Mouse (Mus musculus) myocyte (in vitro differentiated cells): ENCODE data around the gene Zmynd12.

Experiments used
- CEBPB ChIP-seq: IDR thresholded peaks from 2 replicates; pipeline ENCODE4 v1.6.1; 2011; ENCODE audit warnings: mild to moderate bottlenecking, moderate library complexity; ENCODE audit not compliant: poor library complexity, insufficient read depth, severe bottlenecking
- E2F4 ChIP-seq: IDR thresholded peaks from one replicate; pipeline ENCODE4 v1.6.1; 2011; ENCODE audit warnings: mild to moderate bottlenecking, control low read depth, moderate library complexity; ENCODE audit not compliant: insufficient read depth
- MAX ChIP-seq: IDR thresholded peaks from one replicate; pipeline ENCODE4 v1.6.1; 2011; ENCODE audit warnings: low read depth, mild to moderate bottlenecking, control low read depth
- MYOD1 ChIP-seq, 3 experiments: IDR thresholded peaks; one replicate each; pipeline ENCODE4 v1.6.1; 2011; ENCODE audit warnings: control low read depth in 2 of 3, low read depth in 2 of 3, mild to moderate bottlenecking in 2 of 3, moderate library complexity in 1 of 3; ENCODE audit not compliant: insufficient read length in 2 of 3, control insufficient read depth in 1 of 3
- MYOG ChIP-seq, 3 experiments: IDR thresholded peaks; one replicate each; pipeline ENCODE4 v1.6.1; 2011; ENCODE audit warnings: control low read depth in 2 of 3, low read depth in 2 of 3, mild to moderate bottlenecking in 2 of 3; ENCODE audit not compliant: insufficient read length in 2 of 3, control insufficient read depth in 1 of 3, insufficient read depth in 1 of 3
- POLR2A ChIP-seq: IDR thresholded peaks from one replicate; pipeline ENCODE4 v1.6.1; 2011; ENCODE audit warnings: low read depth, mild to moderate bottlenecking, control low read depth, moderate library complexity; ENCODE audit not compliant: insufficient read length
- POLR2AphosphoS2 ChIP-seq: IDR thresholded peaks from one replicate; pipeline ENCODE4 v1.6.1; 2011; ENCODE audit warnings: low read depth, control low read depth; ENCODE audit not compliant: insufficient read length
- REST ChIP-seq: IDR thresholded peaks from one replicate; pipeline ENCODE4 v1.6.1; 2011; ENCODE audit warnings: mild to moderate bottlenecking, control low read depth, moderate library complexity; ENCODE audit not compliant: insufficient read depth, insufficient read length
- SRF ChIP-seq: IDR thresholded peaks from one replicate; pipeline ENCODE4 v1.6.1; 2011; ENCODE audit warnings: low read depth; ENCODE audit not compliant: control insufficient read depth, insufficient read length
- TCF12 ChIP-seq: IDR thresholded peaks from one replicate; pipeline ENCODE4 v1.6.1; 2011; ENCODE audit warnings: mild to moderate bottlenecking, control low read depth; ENCODE audit not compliant: poor library complexity, insufficient read depth, severe bottlenecking
- TCF3 ChIP-seq: IDR thresholded peaks from one replicate; pipeline ENCODE4 v1.6.1; 2011; ENCODE audit warnings: low read depth, control low read depth; ENCODE audit not compliant: insufficient read length
- USF1 ChIP-seq: IDR thresholded peaks from one replicate; pipeline ENCODE4 v1.6.1; 2011; ENCODE audit warnings: low read depth, mild to moderate bottlenecking, control low read depth, moderate library complexity

DNA sequence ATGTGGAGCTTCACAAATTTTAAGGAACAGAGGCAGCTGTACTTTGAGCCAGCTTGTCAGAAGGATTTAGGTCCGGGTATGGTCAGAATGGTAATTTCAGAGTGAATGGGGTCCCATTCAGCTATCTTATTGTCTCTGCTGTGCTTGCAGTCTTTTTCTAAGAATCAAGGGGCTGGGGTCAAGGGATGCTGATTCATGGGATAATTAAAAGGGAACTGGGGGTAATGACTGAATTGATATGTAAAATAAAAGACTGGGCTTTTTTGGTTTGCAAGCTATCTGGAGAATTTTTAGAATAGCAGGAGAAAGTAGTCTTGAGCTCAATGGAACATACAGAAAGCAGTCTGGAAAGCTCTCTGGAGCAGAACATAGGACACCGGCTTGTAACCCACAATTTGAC, 19.2 kb upstream of the Zmynd12 start:
- TF ChIP-seq TCF12: no peak
- no peak for TF ChIP-seq POLR2A
- no peak for TF ChIP-seq USF1
- no peak for TF ChIP-seq REST
- no peak for TF ChIP-seq MAX
- no peak for TF ChIP-seq MYOD1 (IDR thresholded peaks at IDR 0.05; ENCODE audit: control insufficient read depth in 1 of 3, insufficient read length in 2 of 3, low read depth in 2 of 3)
- no peak for TF ChIP-seq E2F4
- no peak for TF ChIP-seq TCF3
- no peak for TF ChIP-seq POLR2AphosphoS2
- no peak for TF ChIP-seq CEBPB
- no peak for TF ChIP-seq MYOG (IDR thresholded peaks at IDR 0.05; ENCODE audit: control insufficient read depth in 1 of 3, insufficient read depth in 1 of 3, insufficient read length in 2 of 3, low read depth in 2 of 3)
- TF ChIP-seq SRF: no peak
